8 mouse cellular contexts compared by ENCODE assay signal in genomic region chr7:24208282-24208886, GRCm38 (mm10). TPM values are rescaled to one million over a fixed set of nuclear protein-coding genes. Genes with fewer than 3 reads are reported as not detected.
A peak's percentile ranks its signal among the peaks of the same experiment; 100 is the strongest.
DNase-seq lines count a peak whose midpoint lies in the region; ATAC-seq and TF ChIP-seq lines count a peak whose summit lies in the region.

No protein-coding gene starts in this region.

- peaks cover 12% of the 10 kb centered on the region for H3K9me3 ChIP-seq in megakaryocyte, embryonic 14.5 days
- no peaks in the 10 kb centered on the region for H3K9me3 ChIP-seq in liver, embryonic 13.5 days (replicated peaks)
- no peaks in the 10 kb centered on the region for H3K9me3 ChIP-seq in stomach, postnatal 0 days (ENCODE audit: control insufficient read depth, low read length)

- H3K27ac ChIP-seq in liver, embryonic 13.5 days = no peak overlapping the region
- H3K27ac ChIP-seq in stomach, postnatal 0 days (replicated peaks) = no peak overlapping the region

- H3K27me3 ChIP-seq in megakaryocyte, embryonic 14.5 days (replicated peaks) = peaks cover 2% of the 10 kb centered on the region
- no peaks in the 10 kb centered on the region for H3K27me3 ChIP-seq in liver, embryonic 13.5 days
- no peaks in the 10 kb centered on the region for H3K27me3 ChIP-seq in stomach, postnatal 0 days (ENCODE audit: control insufficient read depth, insufficient read depth, low read length)

- H3K4me3 ChIP-seq in megakaryocyte, embryonic 14.5 days (replicated peaks) = peak overlapping the region; percentile 92
- peak overlapping the region; percentile 63 for H3K4me3 ChIP-seq in liver, embryonic 13.5 days (replicated peaks)
- H3K4me3 ChIP-seq in stomach, postnatal 0 days (ENCODE audit: low read depth, low read length) = peak overlapping the region; percentile 61

- H3K36me3 ChIP-seq in megakaryocyte, embryonic 14.5 days (replicated peaks; ENCODE audit: low read length) = peaks cover 26% of the 10 kb centered on the region
- peaks cover 17% of the 10 kb centered on the region for H3K36me3 ChIP-seq in liver, embryonic 13.5 days
- 0 out of 2 replicates have a peak, but pooled peaks cover 3% of the 10 kb centered on the region for H3K36me3 ChIP-seq in stomach, postnatal 0 days (ENCODE audit: control insufficient read depth, insufficient read depth, low read length)

- no peak for TF ChIP-seq EP300 in stomach, postnatal 0 days (optimal IDR thresholded peaks at IDR 0.05)

- H3K9ac ChIP-seq in liver, embryonic 13.5 days = no peak overlapping the region
- no peak overlapping the region for H3K9ac ChIP-seq in stomach, postnatal 0 days (ENCODE audit: low read length)

- peak overlapping the region; percentile 68 for H3K4me2 ChIP-seq in liver, embryonic 13.5 days
- H3K4me2 ChIP-seq in stomach, postnatal 0 days (replicated peaks; ENCODE audit: low read depth) = peak overlapping the region; percentile 69

- WGBS in liver, embryonic 13.5 days (ENCODE audit: insufficient replicate concordance) = 53% methylated on average over 7 of the region's 7 CpGs
- 54% methylated on average over 7 of the region's 7 CpGs for WGBS in stomach, postnatal 0 days

- DNase-seq in cerebellum, adult 9-11 months = peak; percentile 34
- no peak for DNase-seq in liver, embryonic 13.5 days
- DNase-seq in stomach, postnatal 0 days (ENCODE audit: low spot score) = no peak
- DNase-seq in gastrocnemius, postnatal 10 days = no peak
- no peak for DNase-seq in layer of hippocampus, postnatal 10 days (ENCODE audit: low spot score in 2 of 2)

- no peak for TF ChIP-seq CTCF in stomach, postnatal 0 days (IDR thresholded peaks at IDR 0.05; ENCODE audit: low read depth)

- ATAC-seq in cerebellum, adult (ENCODE audit: insufficient number of reproducible peaks, low FRiP score, low TSS enrichment) = no peak
- no peak for ATAC-seq in megakaryocyte, adult 5-6 weeks (ENCODE audit: poor library complexity, severe bottlenecking)
- ATAC-seq in liver, embryonic 13.5 days (ENCODE audit: low read depth) = no peak
- no peak for ATAC-seq in stomach, postnatal 0 days (ENCODE audit: low FRiP score, low TSS enrichment)

- peaks cover 39% of the 10 kb centered on the region for H3K4me1 ChIP-seq in megakaryocyte, embryonic 14.5 days
- peaks cover 7% of the 10 kb centered on the region for H3K4me1 ChIP-seq in liver, embryonic 13.5 days (replicated peaks)
- H3K4me1 ChIP-seq in stomach, postnatal 0 days (replicated peaks; ENCODE audit: control insufficient read depth, insufficient read depth) = peaks cover 2% of the 10 kb centered on the region; the same call in 1 of the 2 replicates

RNA-seq across cellular contexts. Expression of gene Zfp111, which starts 2.9 kb away (rescaled TPM):
- 0.41 TPM in 1 of 2 replicates, not detected in the other for polyA plus RNA-seq in megakaryocyte, embryonic 14.5 days (2012; ENCODE audit: insufficient read depth, low replicate concordance)
- 6.0 and 6.8 TPM in 2 replicates for total RNA-seq in megakaryocyte, adult 5-6 weeks (2015)
- total RNA-seq in megakaryocyte, adult 5-6 weeks (2017) = 6.8 and 8.9 TPM in 2 replicates
- polyA plus RNA-seq in liver, embryonic 13.5 days (2015; fragmentation: Nextera tagmentation; extraction: Ambion mirVana) = 1.4 and 2.5 TPM in 2 replicates
- polyA plus RNA-seq in stomach, postnatal 0 days (2015; fragmentation: Nextera tagmentation; extraction: Ambion mirVana) = 3.4 and 4.0 TPM in 2 replicates
- total RNA-seq in gastrocnemius, postnatal 10 days (2021) = 1 to 10 TPM; 5.0 to 6.7 TPM
- total RNA-seq in layer of hippocampus, postnatal 10 days (2021) = 10 to 100 TPM; 11.8 to 12.1 TPM

RNA-seq across cellular contexts. Expression of gene Zfp109, which starts 29.0 kb away (rescaled TPM):
- polyA plus RNA-seq in megakaryocyte, embryonic 14.5 days (2012; ENCODE audit: insufficient read depth, low replicate concordance) = 0.27 TPM in 1 of 2 replicates, not detected in the other
- total RNA-seq in megakaryocyte, adult 5-6 weeks (2015) = 1.0 and 1.1 TPM in 2 replicates
- total RNA-seq in megakaryocyte, adult 5-6 weeks (2017) = 1.5 and 2.6 TPM in 2 replicates
- polyA plus RNA-seq in liver, embryonic 13.5 days (2015; fragmentation: Nextera tagmentation; extraction: Ambion mirVana) = 1.3 and 2.3 TPM in 2 replicates
- polyA plus RNA-seq in stomach, postnatal 0 days (2015; fragmentation: Nextera tagmentation; extraction: Ambion mirVana) = 1.4 and 1.6 TPM in 2 replicates
- 1 to 10 TPM; 1.6 to 2.4 TPM for total RNA-seq in gastrocnemius, postnatal 10 days (2021)
- 1 to 10 TPM; 4.8 to 5.3 TPM for total RNA-seq in layer of hippocampus, postnatal 10 days (2021)

RNA-seq across cellular contexts. Expression of gene Zfp114, which starts 33.5 kb away (rescaled TPM):
- not detected in 2 replicates for polyA plus RNA-seq in megakaryocyte, embryonic 14.5 days (2012; ENCODE audit: insufficient read depth, low replicate concordance)
- 0.71 and 0.80 TPM in 2 replicates for total RNA-seq in megakaryocyte, adult 5-6 weeks (2015)
- total RNA-seq in megakaryocyte, adult 5-6 weeks (2017) = 0.11 and 0.65 TPM in 2 replicates
- 0.61 and 0.94 TPM in 2 replicates for polyA plus RNA-seq in liver, embryonic 13.5 days (2015; fragmentation: Nextera tagmentation; extraction: Ambion mirVana)
- polyA plus RNA-seq in stomach, postnatal 0 days (2015; fragmentation: Nextera tagmentation; extraction: Ambion mirVana) = 1.2 and 1.4 TPM in 2 replicates
- under 1 TPM; 0.26 to 0.81 TPM for total RNA-seq in gastrocnemius, postnatal 10 days (2021)
- total RNA-seq in layer of hippocampus, postnatal 10 days (2021) = 1 to 10 TPM; 4.4 to 4.6 TPM

RNA-seq across cellular contexts. Expression of gene Zfp108, which starts 46.2 kb away (rescaled TPM):
- not detected in 2 replicates for polyA plus RNA-seq in megakaryocyte, embryonic 14.5 days (2012; ENCODE audit: insufficient read depth, low replicate concordance)
- total RNA-seq in megakaryocyte, adult 5-6 weeks (2015) = 0.56 and 0.93 TPM in 2 replicates
- total RNA-seq in megakaryocyte, adult 5-6 weeks (2017) = 0.51 and 0.65 TPM in 2 replicates
- polyA plus RNA-seq in liver, embryonic 13.5 days (2015; fragmentation: Nextera tagmentation; extraction: Ambion mirVana) = 0.40 and 0.49 TPM in 2 replicates
- polyA plus RNA-seq in stomach, postnatal 0 days (2015; fragmentation: Nextera tagmentation; extraction: Ambion mirVana) = 1.8 and 1.9 TPM in 2 replicates
- total RNA-seq in gastrocnemius, postnatal 10 days (2021) = 1 to 10 TPM; 1.5 to 1.6 TPM
- total RNA-seq in layer of hippocampus, postnatal 10 days (2021) = 1 to 10 TPM; 5.0 to 6.3 TPM
